Mouse (Mus musculus) forebrain, embryonic 14.5 days (tissue): ENCODE data around the gene Serpinf1. TPM values are rescaled to one million over a fixed set of nuclear protein-coding genes. Genes with fewer than 3 reads are reported as not detected.

Source experiments
- ATAC-seq: fragments of 200-750 bp; cut with Nextera tagmentation; 2 replicates; pipeline ENCODE4 v1.8.0; 2017; ENCODE audit warnings: mild to moderate bottlenecking, moderate library complexity
- DNase-seq: peaks from one replicate; pipeline ENCODE4 v3.0.0-alpha.2; 2015; ENCODE audit warnings: low spot score
- H3K27ac ChIP-seq: fragments of 300-500 bp; sonication (generic); 2 replicates; pipeline ENCODE4 v1.5.1; 2014; ENCODE audit warnings: low read depth, mild to moderate bottlenecking, control low read depth, low read length, moderate library complexity
- H3K27me3 ChIP-seq: fragments of 300-500 bp; sonication (generic); replicated peaks from 2 replicates; pipeline ENCODE4 v1.6.1; 2014; ENCODE audit warnings: low read length, control low read depth, mixed read lengths; ENCODE audit not compliant: control insufficient read depth, insufficient read depth
- H3K36me3 ChIP-seq: fragments of 300-500 bp; sonication (generic); 2 replicates; pipeline ENCODE4 v1.6.1; 2014; ENCODE audit warnings: low read length, control low read depth; ENCODE audit not compliant: control insufficient read depth, insufficient read depth
- H3K4me1 ChIP-seq: fragments of 300-500 bp; sonication (generic); 2 replicates; pipeline ENCODE4 v1.6.1; 2014; ENCODE audit warnings: antibody characterized with exemption, low read length, control low read depth; ENCODE audit not compliant: control insufficient read depth, insufficient read depth
- H3K4me2 ChIP-seq: fragments of 300-500 bp; sonication (generic); 2 replicates; pipeline ENCODE4 v1.6.1; 2014; ENCODE audit warnings: mild to moderate bottlenecking, control low read depth, low read length
- H3K4me3 ChIP-seq: fragments of 300-500 bp; sonication (generic); 2 replicates; pipeline ENCODE4 v1.5.1; 2014; ENCODE audit warnings: low read depth, low read length, control low read depth
- H3K9ac ChIP-seq: fragments of 300-500 bp; sonication (generic); 2 replicates; pipeline ENCODE4 v1.6.1; 2014; ENCODE audit warnings: mild to moderate bottlenecking, low read length, control low read depth, moderate library complexity
- H3K9me3 ChIP-seq: fragments of 300-500 bp; sonication (generic); replicated peaks from 2 replicates; pipeline ENCODE4 v1.6.1; 2016; ENCODE audit warnings: low read length, control low read depth, mixed read lengths; ENCODE audit not compliant: control insufficient read depth
- whole genome bisulfite sequencing: fragments of 180-500 bp; shearing (Covaris S2); extraction: QIAGEN DNeasy Blood & Tissue Kit; methylation state at CpG from one replicate; pipeline ENCODE4 v1.1.7; 2014; 5-methylcytosine and 5-hydroxymethylcytosine counted together
- polyA plus RNA-seq: library from polyadenylated mRNA; unstranded; fragments of >200 nt; fragmentation: Nextera tagmentation; extraction: Ambion mirVana; gene quantifications from 2 replicates; pipeline ENCODE4 v1.2.1, GENCODE M21; 2014

The Serpinf1 gene
- polyA plus RNA-seq, 1 experiment from 2014 or later = 23.6 TPM

- no peak for ATAC-seq
- DNase-seq = no peak
- Histone ChIP-seq H3K4me2 (no peak overlapping the region), H3K27ac (no peak overlapping the region), H3K4me3 (no peak overlapping the region), H3K36me3 (peaks cover 27% of the 10 kb centered on the region), H3K9ac (0 out of 2 replicates have a peak overlapping the region, but pooled peaks have one; percentile 8), H3K27me3 (no peaks in the 10 kb centered on the region), H3K4me1 (peaks cover 10% of the 10 kb centered on the region; the same call in 1 of the 2 replicates), H3K9me3 (no peaks in the 10 kb centered on the region)
- 92% methylated on average over 15 of the region's 15 CpGs for WGBS
Measured at GRCm38 (mm10) chr11:75450936-75451335, 28.4 kb upstream of the Serpinf1 start.

- WGBS = 84% methylated on average over 8 of the region's 8 CpGs
- no peak for ATAC-seq
- H3K4me3 ChIP-seq = no peak overlapping the region
- no peak overlapping the region for H3K4me2 ChIP-seq
- H3K27ac ChIP-seq = no peak overlapping the region
- no peak for DNase-seq
- H3K9me3 ChIP-seq = no peaks in the 10 kb centered on the region
- H3K36me3 ChIP-seq = peaks cover 28% of the 10 kb centered on the region
- no peak overlapping the region for H3K9ac ChIP-seq
- H3K4me1 ChIP-seq = peaks cover 10% of the 10 kb centered on the region; the same call in 1 of the 2 replicates
- H3K27me3 ChIP-seq = no peaks in the 10 kb centered on the region
Measured at GRCm38 (mm10) chr11:75450304-75450908, 27.9 kb upstream of the Serpinf1 start.

- ATAC-seq (no peak), DNase-seq (no peak)
- Histone ChIP-seq H3K4me1 (peaks cover 9% of the 10 kb centered on the region; the same call in 1 of the 2 replicates), H3K4me3 (no peak overlapping the region), H3K27ac (no peak overlapping the region), H3K27me3 (no peaks in the 10 kb centered on the region), H3K36me3 (peaks cover 31% of the 10 kb centered on the region), H3K9ac (no peak overlapping the region), H3K4me2 (no peak overlapping the region), H3K9me3 (no peaks in the 10 kb centered on the region)
- 82% methylated on average over 7 of the region's 7 CpGs for WGBS
Measured at GRCm38 (mm10) chr11:75449695-75450094, 27.2 kb upstream of the Serpinf1 start.

- H3K4me1 ChIP-seq = 0 out of 2 replicates have a peak, but pooled peaks cover 3% of the 10 kb centered on the region
- H3K9me3 ChIP-seq = no peaks in the 10 kb centered on the region
- no peak overlapping the region for H3K9ac ChIP-seq
- H3K27ac ChIP-seq = no peak overlapping the region
- 96% methylated on average over 3 of the region's 3 CpGs for WGBS
- DNase-seq (no peak), ATAC-seq (no peak)
- H3K36me3 ChIP-seq = peaks cover 31% of the 10 kb centered on the region
- H3K4me3 ChIP-seq = no peak overlapping the region
- H3K4me2 ChIP-seq = no peak overlapping the region
- H3K27me3 ChIP-seq = no peaks in the 10 kb centered on the region
Measured at GRCm38 (mm10) chr11:75448575-75448974, 26.1 kb upstream of the Serpinf1 start.

GRCm38 (mm10) chr11:75443711-75444110, 21.2 kb upstream of the Serpinf1 start:
- Histone ChIP-seq H3K27ac (no peak overlapping the region), H3K4me1 (no peaks in the 10 kb centered on the region), H3K27me3 (no peaks in the 10 kb centered on the region), H3K9ac (no peak overlapping the region), H3K4me3 (no peak overlapping the region), H3K4me2 (no peak overlapping the region), H3K36me3 (peaks cover 32% of the 10 kb centered on the region), H3K9me3 (no peaks in the 10 kb centered on the region)
- ATAC-seq = no peak
- DNase-seq = no peak
- 60% methylated on average over 8 of the region's 8 CpGs for WGBS

- Histone ChIP-seq H3K27ac (no peak overlapping the region), H3K4me2 (no peak overlapping the region), H3K27me3 (no peaks in the 10 kb centered on the region), H3K9ac (no peak overlapping the region), H3K36me3 (peaks cover 12% of the 10 kb centered on the region; the same call in 1 of the 2 replicates), H3K4me1 (no peaks in the 10 kb centered on the region), H3K9me3 (no peaks in the 10 kb centered on the region), H3K4me3 (no peak overlapping the region)
- ATAC-seq (no peak), DNase-seq (no peak)
- WGBS = 58% methylated on average over 16 of the region's 16 CpGs
Measured at GRCm38 (mm10) chr11:75441601-75442000, 19.1 kb upstream of the Serpinf1 start.

- Histone ChIP-seq H3K27ac (no peak overlapping the region), H3K9me3 (no peaks in the 10 kb centered on the region), H3K27me3 (no peaks in the 10 kb centered on the region), H3K9ac (no peak overlapping the region), H3K4me3 (no peak overlapping the region), H3K36me3 (peaks cover 12% of the 10 kb centered on the region; the same call in 1 of the 2 replicates), H3K4me1 (no peaks in the 10 kb centered on the region), H3K4me2 (no peak overlapping the region)
- WGBS = 91% methylated on average over 7 of the region's 7 CpGs
- no peak for ATAC-seq
- no peak for DNase-seq
Measured at GRCm38 (mm10) chr11:75441034-75441433, 18.5 kb upstream of the Serpinf1 start.

- H3K4me3 ChIP-seq = no peak overlapping the region
- H3K9me3 ChIP-seq = no peaks in the 10 kb centered on the region
- WGBS = 85% methylated on average over 3 of the region's 3 CpGs
- no peaks in the 10 kb centered on the region for H3K4me1 ChIP-seq
- peaks cover 9% of the 10 kb centered on the region; the same call in 1 of the 2 replicates for H3K36me3 ChIP-seq
- H3K27ac ChIP-seq = no peak overlapping the region
- ATAC-seq (no peak), DNase-seq (no peak)
- no peaks in the 10 kb centered on the region for H3K27me3 ChIP-seq
- no peak overlapping the region for H3K4me2 ChIP-seq
- no peak overlapping the region for H3K9ac ChIP-seq
Measured at GRCm38 (mm10) chr11:75439951-75440350, 17.4 kb upstream of the Serpinf1 start.

GRCm38 (mm10) chr11:75439363-75439762, 16.9 kb upstream of the Serpinf1 start, which contains the start of gene Serpinf2:
Serpinf2 (minus strand) TSS chr11:75439591.
- no peak within 1 kb of the TSS for H3K4me2 ChIP-seq
- peaks cover 9% of the 10 kb centered on the region; the same call in 1 of the 2 replicates for H3K36me3 ChIP-seq
- H3K4me1 ChIP-seq = no peaks in the 10 kb centered on the region
- H3K9me3 ChIP-seq = no peaks in the 10 kb centered on the region
- H3K4me3 ChIP-seq = no peak within 1 kb of the TSS
- H3K9ac ChIP-seq = no peak within 1 kb of the TSS
- no peak for ATAC-seq
- DNase-seq = no peak
- no peaks in the 10 kb centered on the region for H3K27me3 ChIP-seq
- H3K27ac ChIP-seq = no peak within 1 kb of the TSS
- 88% methylated on average over 6 of the region's 6 CpGs for WGBS
